Mouse (Mus musculus) liver, embryonic 14.5 days (tissue): ENCODE measurements around the gene Tardbp.

ENCODE experiments used
- CTCF ChIP-seq: IDR thresholded peaks from 2 replicates; pipeline ENCODE4 v1.5.1; 2016; ENCODE audit warnings: antibody characterized with exemption, low read depth, control low read depth
- EP300 ChIP-seq: IDR thresholded peaks from 2 replicates; pipeline ENCODE4 v1.6.1; 2016; ENCODE audit warnings: antibody characterized with exemption, low read depth

DNA sequence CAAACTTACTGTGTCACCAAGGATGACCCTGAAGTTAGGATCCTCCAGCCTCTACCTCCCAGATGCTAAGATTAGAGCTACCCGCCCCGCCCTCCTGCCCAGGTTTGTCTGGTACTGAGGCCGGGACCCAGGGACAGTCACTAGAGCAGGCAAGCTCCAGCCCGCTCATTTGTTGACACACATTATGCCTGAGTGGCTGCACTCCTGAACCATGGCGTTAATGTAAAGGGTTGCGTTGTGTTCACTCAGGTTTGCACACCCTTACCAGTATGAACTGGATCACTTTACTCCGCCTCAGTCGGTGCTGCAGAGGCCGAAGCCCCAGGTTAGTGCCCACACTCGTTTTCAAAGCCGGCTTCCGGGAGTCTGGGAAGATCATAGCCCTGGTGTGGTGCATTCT, 63.2 kb downstream of the Tardbp start:
- TF ChIP-seq EP300: no peak
- no peak for TF ChIP-seq CTCF
